Mouse (Mus musculus): ENCODE data around the gene Gsta2. TPM values are rescaled to one million over a fixed set of nuclear protein-coding genes. Genes with fewer than 3 reads are reported as not detected.

The Gsta2 gene
- polyA plus RNA-seq, 1 experiment from 2014 or later = not detected

- no peaks in the 10 kb centered on the region for H3K4me1 ChIP-seq (ENCODE audit: control insufficient read depth, insufficient read depth, low read depth, low read length)
- ATAC-seq = no peak
- no peak overlapping the region for H3K4me2 ChIP-seq (ENCODE audit: low read length)
- H3K9ac ChIP-seq (ENCODE audit: low read depth, low read length) = no peak overlapping the region
- no peak overlapping the region for H3K27ac ChIP-seq (ENCODE audit: low read depth, low read length)
- no peaks in the 10 kb centered on the region for H3K9me3 ChIP-seq (ENCODE audit: control insufficient read depth, low read length)
- WGBS = 92% methylated on average over 7 of the region's 7 CpGs
- no peaks in the 10 kb centered on the region for H3K36me3 ChIP-seq (ENCODE audit: control insufficient read depth, insufficient read depth, low read length)
- H3K27me3 ChIP-seq (replicated peaks; ENCODE audit: control insufficient read depth, insufficient read depth, low read length) = no peaks in the 10 kb centered on the region
- no peak overlapping the region for H3K4me3 ChIP-seq (ENCODE audit: low read length)
Measured at GRCm38 (mm10) chr9:78386947-78387346, 31.4 kb upstream of the Gsta2 start.

- no peak overlapping the region for H3K27ac ChIP-seq (ENCODE audit: low read depth, low read length)
- no peaks in the 10 kb centered on the region for H3K36me3 ChIP-seq (ENCODE audit: control insufficient read depth, insufficient read depth, low read length)
- H3K9me3 ChIP-seq (ENCODE audit: control insufficient read depth, low read length) = no peaks in the 10 kb centered on the region
- ATAC-seq = no peak
- WGBS = 58% methylated on average over 3 of the region's 3 CpGs
- H3K4me3 ChIP-seq (ENCODE audit: low read length) = no peak overlapping the region
- no peaks in the 10 kb centered on the region for H3K4me1 ChIP-seq (ENCODE audit: control insufficient read depth, insufficient read depth, low read depth, low read length)
- H3K27me3 ChIP-seq (replicated peaks; ENCODE audit: control insufficient read depth, insufficient read depth, low read length) = no peaks in the 10 kb centered on the region
- H3K9ac ChIP-seq (ENCODE audit: low read depth, low read length) = no peak overlapping the region
- H3K4me2 ChIP-seq (ENCODE audit: low read length) = no peak overlapping the region
Measured at GRCm38 (mm10) chr9:78385893-78386292, 30.3 kb upstream of the Gsta2 start.

- 3% methylated on average over 22 of the region's 23 CpGs for WGBS
- Histone ChIP-seq H3K9ac (ENCODE audit: low read depth, low read length) (peak within 1 kb of the TSS; percentile 60), H3K36me3 (ENCODE audit: control insufficient read depth, insufficient read depth, low read length) (no peaks in the 10 kb centered on the region), H3K4me2 (ENCODE audit: low read length) (peak within 1 kb of the TSS; percentile 56), H3K27ac (ENCODE audit: low read depth, low read length) (peak within 1 kb of the TSS; percentile 26; the same call in 1 of the 2 replicates), H3K4me3 (ENCODE audit: low read length) (peak within 1 kb of the TSS; percentile 40), H3K9me3 (ENCODE audit: control insufficient read depth, low read length) (no peaks in the 10 kb centered on the region), H3K4me1 (ENCODE audit: control insufficient read depth, insufficient read depth, low read depth, low read length) (peaks cover 8% of the 10 kb centered on the region), H3K27me3 (replicated peaks; ENCODE audit: control insufficient read depth, insufficient read depth, low read length) (no peaks in the 10 kb centered on the region)
- peak; percentile 96 for ATAC-seq
Measured at GRCm38 (mm10) chr9:78378113-78378785, 22.7 kb upstream of the Gsta2 start, which contains the start of gene Ooep. TSS of gene Ooep (minus strand) at chr9:78378725.

GRCm38 (mm10) chr9:78377546-78377945, 22.0 kb upstream of the Gsta2 start:
- Histone ChIP-seq H3K9me3 (ENCODE audit: control insufficient read depth, low read length) (no peaks in the 10 kb centered on the region), H3K27me3 (replicated peaks; ENCODE audit: control insufficient read depth, insufficient read depth, low read length) (no peaks in the 10 kb centered on the region), H3K27ac (ENCODE audit: low read depth, low read length) (no peak overlapping the region), H3K9ac (ENCODE audit: low read depth, low read length) (peak overlapping the region; percentile 60; the same call in 1 of the 2 replicates), H3K4me2 (ENCODE audit: low read length) (peak overlapping the region; percentile 56), H3K4me1 (ENCODE audit: control insufficient read depth, insufficient read depth, low read depth, low read length) (peaks cover 8% of the 10 kb centered on the region), H3K4me3 (ENCODE audit: low read length) (peak overlapping the region; percentile 40), H3K36me3 (ENCODE audit: control insufficient read depth, insufficient read depth, low read length) (no peaks in the 10 kb centered on the region)
- 36% methylated on average over 8 of the region's 8 CpGs for WGBS
- no peak for ATAC-seq

- no peak overlapping the region for H3K4me3 ChIP-seq (ENCODE audit: low read length)
- no peak overlapping the region for H3K27ac ChIP-seq (ENCODE audit: low read depth, low read length)
- no peaks in the 10 kb centered on the region for H3K27me3 ChIP-seq (replicated peaks; ENCODE audit: control insufficient read depth, insufficient read depth, low read length)
- no peaks in the 10 kb centered on the region for H3K9me3 ChIP-seq (ENCODE audit: control insufficient read depth, low read length)
- H3K36me3 ChIP-seq (ENCODE audit: control insufficient read depth, insufficient read depth, low read length) = no peaks in the 10 kb centered on the region
- peaks cover 8% of the 10 kb centered on the region for H3K4me1 ChIP-seq (ENCODE audit: control insufficient read depth, insufficient read depth, low read depth, low read length)
- no peak for ATAC-seq
- 81% methylated on average over 4 of the region's 4 CpGs for WGBS
- H3K9ac ChIP-seq (ENCODE audit: low read depth, low read length) = no peak overlapping the region
- no peak overlapping the region for H3K4me2 ChIP-seq (ENCODE audit: low read length)
Measured at GRCm38 (mm10) chr9:78375486-78375885, 19.9 kb upstream of the Gsta2 start.

GRCm38 (mm10) chr9:78374885-78375389, 19.3 kb upstream of the Gsta2 start:
- Histone ChIP-seq H3K36me3 (ENCODE audit: control insufficient read depth, insufficient read depth, low read length) (no peaks in the 10 kb centered on the region), H3K9me3 (ENCODE audit: control insufficient read depth, low read length) (no peaks in the 10 kb centered on the region), H3K4me1 (ENCODE audit: control insufficient read depth, insufficient read depth, low read depth, low read length) (peaks cover 8% of the 10 kb centered on the region), H3K9ac (ENCODE audit: low read depth, low read length) (no peak overlapping the region), H3K27ac (ENCODE audit: low read depth, low read length) (no peak overlapping the region), H3K27me3 (replicated peaks; ENCODE audit: control insufficient read depth, insufficient read depth, low read length) (no peaks in the 10 kb centered on the region), H3K4me3 (ENCODE audit: low read length) (no peak overlapping the region), H3K4me2 (ENCODE audit: low read length) (no peak overlapping the region)
- ATAC-seq = no peak
- 71% methylated on average over 1 of the region's 1 CpGs for WGBS

- Histone ChIP-seq H3K4me1 (ENCODE audit: control insufficient read depth, insufficient read depth, low read depth, low read length) (peaks cover 8% of the 10 kb centered on the region), H3K27ac (ENCODE audit: low read depth, low read length) (no peak overlapping the region), H3K9me3 (ENCODE audit: control insufficient read depth, low read length) (no peaks in the 10 kb centered on the region), H3K27me3 (replicated peaks; ENCODE audit: control insufficient read depth, insufficient read depth, low read length) (no peaks in the 10 kb centered on the region), H3K4me2 (ENCODE audit: low read length) (no peak overlapping the region), H3K4me3 (ENCODE audit: low read length) (no peak overlapping the region), H3K9ac (ENCODE audit: low read depth, low read length) (no peak overlapping the region), H3K36me3 (ENCODE audit: control insufficient read depth, insufficient read depth, low read length) (no peaks in the 10 kb centered on the region)
- ATAC-seq = no peak
- WGBS = 66% methylated on average over 5 of the region's 5 CpGs
Measured at GRCm38 (mm10) chr9:78374397-78374796, 18.8 kb upstream of the Gsta2 start.

- no peak overlapping the region for H3K4me3 ChIP-seq (ENCODE audit: low read length)
- H3K9me3 ChIP-seq (ENCODE audit: control insufficient read depth, low read length) = no peaks in the 10 kb centered on the region
- no peak overlapping the region for H3K9ac ChIP-seq (ENCODE audit: low read depth, low read length)
- no peak for ATAC-seq
- 81% methylated on average over 10 of the region's 10 CpGs for WGBS
- H3K36me3 ChIP-seq (ENCODE audit: control insufficient read depth, insufficient read depth, low read length) = no peaks in the 10 kb centered on the region
- no peak overlapping the region for H3K27ac ChIP-seq (ENCODE audit: low read depth, low read length)
- no peaks in the 10 kb centered on the region for H3K27me3 ChIP-seq (replicated peaks; ENCODE audit: control insufficient read depth, insufficient read depth, low read length)
- peaks cover 5% of the 10 kb centered on the region for H3K4me1 ChIP-seq (ENCODE audit: control insufficient read depth, insufficient read depth, low read depth, low read length)
- no peak overlapping the region for H3K4me2 ChIP-seq (ENCODE audit: low read length)
Measured at GRCm38 (mm10) chr9:78372827-78373504, 17.4 kb upstream of the Gsta2 start.

GRCm38 (mm10) chr9:78371441-78371840, 15.9 kb upstream of the Gsta2 start:
- ATAC-seq = no peak
- WGBS = 90% methylated on average over 3 of the region's 3 CpGs
- Histone ChIP-seq H3K27me3 (replicated peaks; ENCODE audit: control insufficient read depth, insufficient read depth, low read length) (no peaks in the 10 kb centered on the region), H3K4me1 (ENCODE audit: control insufficient read depth, insufficient read depth, low read depth, low read length) (no peaks in the 10 kb centered on the region), H3K36me3 (ENCODE audit: control insufficient read depth, insufficient read depth, low read length) (no peaks in the 10 kb centered on the region), H3K4me3 (ENCODE audit: low read length) (no peak overlapping the region), H3K9me3 (ENCODE audit: control insufficient read depth, low read length) (no peaks in the 10 kb centered on the region), H3K4me2 (ENCODE audit: low read length) (no peak overlapping the region), H3K9ac (ENCODE audit: low read depth, low read length) (no peak overlapping the region), H3K27ac (ENCODE audit: low read depth, low read length) (no peak overlapping the region)

Data from hindbrain, embryonic 16.5 days (tissue).